Mouse (Mus musculus) induced T-regulatory cell, adult 2 months (primary cell): Measurements from ENCODE around the gene Irf1.

ENCODE experiments used
- DNase-seq: peaks from one replicate; pipeline ENCODE4 v3.0.0-alpha.2; 2012; ENCODE audit warnings: low read depth

Gene Irf1

DNA sequence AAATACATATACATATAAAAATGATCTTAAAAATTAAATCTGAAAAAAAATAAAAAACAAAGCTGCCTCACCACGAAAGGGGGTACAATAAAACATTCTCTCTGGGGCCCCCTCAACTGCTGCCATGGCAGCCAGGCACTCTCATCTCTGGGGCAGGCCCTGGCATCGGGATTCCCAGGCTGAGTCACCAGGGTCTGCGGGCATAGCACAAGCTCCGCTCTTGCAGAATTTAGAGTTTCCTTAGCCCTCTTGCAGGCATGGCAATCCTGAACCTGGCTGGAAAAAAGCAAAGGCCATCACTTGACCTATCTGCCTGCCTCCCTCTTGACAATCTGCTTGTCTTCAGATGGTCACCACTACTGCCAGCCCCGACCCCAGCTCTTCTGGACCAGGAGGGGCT lies 8.5 kb upstream of the Irf1 start:
- no peak for DNase-seq

GRCm38 (mm10) chr11:53761822-53762221 lies 8.0 kb upstream of the Irf1 start:
- DNase-seq, result no peak

DNA sequence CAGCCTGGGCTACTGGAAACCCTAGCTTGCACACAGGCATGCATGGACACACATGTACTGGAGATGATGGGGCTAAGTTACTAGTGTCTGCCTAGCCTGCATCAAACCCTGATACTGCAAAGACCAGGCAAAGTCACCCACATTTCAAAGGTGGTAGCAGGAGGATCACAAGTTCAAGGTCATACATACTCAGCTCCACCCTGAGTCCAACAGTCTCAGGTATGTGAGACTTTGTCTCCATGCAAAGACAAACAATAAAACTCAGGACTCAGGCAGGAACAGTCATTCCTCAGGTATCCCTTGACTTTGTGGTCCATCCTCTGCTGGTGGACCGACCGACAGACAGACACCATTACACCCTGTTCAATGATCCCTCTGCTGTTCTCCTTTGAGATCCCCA lies 7.4 kb upstream of the Irf1 start:
- DNase-seq, result no peak

- peak; percentile 90 for DNase-seq
These were observed 6.9 kb upstream of the Irf1 start for GRCm38 (mm10) chr11:53762827-53763495.

DNA sequence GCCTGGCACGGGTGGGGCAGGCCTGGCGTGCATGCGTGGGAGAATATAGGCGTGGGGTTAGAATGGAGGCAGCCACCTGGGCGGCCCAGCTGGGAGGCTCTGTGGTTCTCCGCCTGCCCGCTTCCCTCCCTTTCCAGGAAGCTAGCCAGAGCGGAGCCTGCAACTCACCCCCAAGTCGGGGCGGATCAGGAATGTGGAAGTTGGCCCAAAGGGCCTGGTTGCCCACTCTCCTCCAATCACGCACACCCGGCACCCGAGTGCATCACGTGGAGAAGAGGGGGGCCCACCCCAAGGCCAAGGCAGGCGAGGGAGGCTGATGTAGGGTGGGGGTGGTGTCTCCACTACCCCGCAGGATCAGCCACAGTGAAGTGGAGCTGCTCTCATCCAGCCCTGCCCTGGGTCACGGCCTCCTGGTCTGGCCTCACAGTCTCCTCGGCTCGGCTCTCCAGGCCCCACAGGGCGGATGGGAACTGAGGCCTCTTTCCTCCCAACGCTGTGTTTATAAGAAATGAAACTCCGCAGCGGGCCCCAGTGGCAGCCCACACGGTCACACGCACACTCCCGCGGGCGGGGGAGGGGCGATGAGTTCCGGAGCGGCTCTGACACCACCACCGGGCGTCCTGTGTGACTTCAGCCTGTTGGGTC lies 6.2 kb upstream of the Irf1 start:
- peak; percentile 98 for DNase-seq

DNA sequence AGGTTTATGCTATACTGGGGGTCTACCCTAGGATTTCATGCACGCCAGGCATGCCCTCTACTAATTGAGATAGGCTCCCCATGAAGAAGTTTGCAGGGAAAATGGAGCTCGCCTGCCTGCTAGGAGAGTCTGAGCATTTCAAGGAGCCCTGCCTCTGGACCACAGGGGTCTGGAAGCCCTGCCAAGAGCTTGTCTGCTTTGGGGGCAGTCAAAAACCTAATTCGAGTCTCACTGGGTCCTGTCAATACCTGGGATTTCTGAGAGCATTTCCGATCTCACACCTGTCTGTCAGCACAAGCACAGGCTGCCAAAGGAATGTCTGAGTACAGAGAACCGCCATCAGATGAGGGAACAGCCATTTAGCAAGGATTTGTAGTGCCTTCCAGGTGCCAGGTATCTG lies 5.2 kb upstream of the Irf1 start:
- DNase-seq, result peak; percentile 48

GRCm38 (mm10) chr11:53768422-53769184 lies 1.2 kb upstream of the Irf1 start:
- DNase-seq, result peak; percentile 81

DNA sequence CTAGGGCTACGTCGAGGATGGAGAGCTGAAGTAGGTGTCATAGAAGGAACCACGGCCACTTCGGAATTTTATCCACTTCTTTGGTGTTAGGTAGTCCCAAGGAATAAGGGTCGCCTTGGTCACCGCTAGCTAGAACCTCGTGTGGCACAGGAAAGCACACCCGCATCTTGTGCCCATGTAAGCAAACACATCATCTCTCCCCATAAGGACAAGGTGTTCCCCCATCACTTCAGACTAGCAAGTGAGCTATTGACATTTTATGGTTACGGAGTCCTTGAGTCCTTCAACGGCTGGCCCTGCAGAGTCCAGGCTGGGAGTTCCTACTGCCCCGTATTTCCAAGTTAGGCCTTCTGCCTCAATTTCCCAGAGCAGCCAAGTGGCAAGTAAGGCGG lies 633 bp upstream of the Irf1 start:
- DNase-seq, result no peak

DNA sequence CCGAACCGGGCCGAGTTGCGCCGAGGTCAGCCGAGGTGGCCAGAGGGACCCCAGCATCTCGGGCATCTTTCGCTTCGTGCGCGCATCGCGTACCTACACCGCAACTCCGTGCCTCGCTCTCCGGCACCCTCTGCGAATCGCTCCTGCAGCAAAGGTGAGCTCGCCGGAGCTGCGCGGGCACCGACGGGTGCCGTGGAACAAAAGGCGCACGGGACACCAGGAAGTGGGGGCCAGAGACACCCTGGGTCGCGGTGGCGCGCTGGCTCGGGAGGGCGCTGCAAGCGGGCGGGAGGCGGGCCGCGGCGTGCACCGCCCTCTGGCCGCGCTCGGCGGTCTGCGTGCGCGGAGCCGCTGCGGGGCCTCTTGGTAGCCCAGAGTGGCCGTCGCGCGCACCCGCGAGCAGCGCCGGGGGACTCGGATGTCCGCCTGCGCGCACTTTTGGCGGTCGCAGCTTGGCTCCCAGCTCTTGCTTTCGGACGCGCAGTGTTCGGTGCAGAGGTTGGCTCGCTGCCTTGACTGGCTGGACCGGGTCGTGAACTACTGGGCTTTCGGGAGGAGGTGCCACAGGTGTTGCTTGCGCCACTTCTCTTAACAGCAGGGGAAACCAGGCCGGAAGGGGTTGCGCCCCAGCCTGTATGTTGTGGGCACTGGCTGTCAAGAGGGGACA lies 444 bp downstream of the Irf1 start:
- peak; percentile 78 for DNase-seq

GRCm38 (mm10) chr11:53771001-53771744 lies 1.4 kb downstream of the Irf1 start:
- peak; percentile 60 for DNase-seq

DNA sequence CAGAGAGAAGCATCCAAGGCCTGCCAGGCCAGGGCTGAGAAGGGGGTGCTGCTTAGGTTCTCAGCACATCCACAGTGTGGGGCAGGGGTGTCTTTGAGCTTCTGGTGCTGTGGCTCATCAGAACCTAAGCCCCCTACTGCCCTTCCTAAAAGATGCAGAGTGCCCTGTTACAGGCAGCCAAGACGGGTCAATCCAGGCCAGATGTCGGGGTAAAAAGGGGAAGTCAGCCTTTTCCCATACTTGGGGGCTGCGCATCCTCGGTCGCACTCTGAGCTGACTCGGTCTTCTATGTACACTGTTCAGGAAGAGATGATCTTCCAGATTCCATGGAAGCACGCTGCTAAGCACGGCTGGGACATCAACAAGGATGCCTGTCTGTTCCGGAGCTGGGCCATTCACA lies 2.7 kb downstream of the Irf1 start:
- DNase-seq, result peak; percentile 53

DNA sequence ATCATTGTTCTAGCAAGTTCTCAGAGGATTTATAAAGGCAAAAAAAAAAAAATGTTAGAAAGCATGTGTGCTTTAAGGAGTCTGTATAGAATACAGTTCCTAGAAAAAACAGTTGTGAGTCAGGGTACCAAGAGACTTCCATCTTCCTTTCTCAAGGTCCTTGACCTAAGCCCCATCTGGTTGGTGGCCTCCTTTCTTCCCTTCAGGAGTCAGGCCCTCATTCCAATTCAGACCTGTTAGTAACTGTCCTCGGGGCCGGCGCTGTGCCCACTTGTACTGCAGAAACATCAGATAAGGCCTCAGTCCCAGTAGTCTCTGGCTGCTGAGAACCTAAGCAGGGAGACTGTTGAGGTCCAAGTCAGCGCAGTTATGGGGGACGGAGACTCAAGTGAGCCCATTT lies 3.3 kb downstream of the Irf1 start, which contains the start of gene Gm17334:
Gene Gm17334 (minus strand): TSS at position 101 of the 400 bp plus-strand sequence.
- peak; percentile 51 for DNase-seq

DNA sequence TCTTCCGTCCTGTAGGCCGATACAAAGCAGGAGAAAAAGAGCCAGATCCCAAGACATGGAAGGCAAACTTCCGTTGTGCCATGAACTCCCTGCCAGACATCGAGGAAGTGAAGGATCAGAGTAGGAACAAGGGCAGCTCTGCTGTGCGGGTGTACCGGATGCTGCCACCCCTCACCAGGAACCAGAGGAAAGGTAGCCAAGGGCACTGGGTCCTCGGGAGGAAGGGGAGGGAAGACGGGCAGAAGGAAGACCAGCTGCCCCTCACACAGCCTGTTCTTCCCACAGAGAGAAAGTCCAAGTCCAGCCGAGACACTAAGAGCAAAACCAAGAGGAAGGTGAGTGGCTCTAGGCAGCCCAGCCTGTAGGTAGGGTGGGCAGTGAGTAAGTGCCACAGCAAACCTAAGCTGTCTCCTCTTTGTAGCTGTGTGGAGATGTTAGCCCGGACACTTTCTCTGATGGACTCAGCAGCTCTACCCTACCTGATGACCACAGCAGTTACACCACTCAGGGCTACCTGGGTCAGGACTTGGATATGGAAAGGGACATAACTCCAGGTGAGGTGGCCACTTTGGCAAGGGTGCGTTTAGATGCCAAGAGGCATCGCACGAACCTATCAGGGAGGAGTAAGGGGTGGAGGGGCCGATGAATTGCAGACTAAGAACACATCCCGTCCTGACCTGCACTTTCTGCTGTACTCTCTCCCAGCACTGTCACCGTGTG lies 4.0 kb downstream of the Irf1 start:
- DNase-seq, result no peak

DNA sequence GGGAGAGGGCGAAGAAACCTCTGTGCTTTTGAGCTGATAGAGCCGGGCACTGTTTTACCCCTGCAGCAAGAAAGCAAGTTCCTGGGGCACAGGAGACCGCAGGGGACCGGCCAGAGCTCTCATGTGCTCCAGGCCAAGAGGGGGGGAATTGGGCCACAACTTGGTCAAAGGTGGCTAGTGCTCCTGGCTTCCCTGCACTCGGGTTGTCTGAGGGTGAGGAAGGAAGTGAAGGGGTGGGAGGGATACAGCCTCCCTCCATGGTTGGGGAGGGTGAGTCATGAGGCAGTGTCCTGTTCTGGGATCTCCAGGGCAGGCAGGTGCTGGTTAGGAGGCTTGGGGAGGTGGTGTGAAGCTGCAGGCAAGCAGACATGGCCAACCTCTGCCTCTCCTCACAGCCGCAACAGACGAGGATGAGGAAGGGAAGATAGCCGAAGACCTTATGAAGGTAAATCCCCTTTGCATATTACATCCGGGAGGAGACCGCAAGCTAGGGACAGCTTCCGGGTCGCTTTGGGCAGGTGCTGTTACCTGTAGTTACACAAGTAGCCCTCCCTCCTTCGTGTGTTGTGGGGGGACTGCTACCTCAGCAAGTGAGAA lies 4.9 kb downstream of the Irf1 start:
- DNase-seq, result peak; percentile 77

DNA sequence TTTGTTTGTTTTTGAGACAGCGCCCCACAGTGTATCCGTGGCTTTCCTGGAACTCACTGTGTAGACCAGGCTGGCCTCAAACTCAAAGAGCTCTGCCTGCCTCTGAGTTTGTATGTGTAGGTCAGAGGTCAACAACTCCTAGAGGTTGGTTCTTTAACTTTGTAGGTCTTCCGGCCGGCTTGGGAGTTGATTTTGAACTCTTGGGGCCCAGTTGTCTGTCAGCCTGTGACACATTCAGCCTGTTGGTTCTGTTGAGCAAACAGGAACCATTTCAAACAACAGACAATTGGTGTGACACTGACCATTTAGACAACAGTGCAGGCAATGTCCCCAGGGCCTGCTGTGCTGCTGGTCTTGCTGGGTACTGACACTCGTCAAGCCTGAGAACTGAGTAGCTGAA lies 7.9 kb downstream of the Irf1 start:
- DNase-seq, result peak; percentile 52

GRCm38 (mm10) chr11:53778455-53778854 lies 8.6 kb downstream of the Irf1 start:
- DNase-seq, result peak; percentile 69

- DNase-seq, result peak; percentile 40
These were observed 10.0 kb downstream of the Irf1 start for GRCm38 (mm10) chr11:53779808-53780207.

DNA sequence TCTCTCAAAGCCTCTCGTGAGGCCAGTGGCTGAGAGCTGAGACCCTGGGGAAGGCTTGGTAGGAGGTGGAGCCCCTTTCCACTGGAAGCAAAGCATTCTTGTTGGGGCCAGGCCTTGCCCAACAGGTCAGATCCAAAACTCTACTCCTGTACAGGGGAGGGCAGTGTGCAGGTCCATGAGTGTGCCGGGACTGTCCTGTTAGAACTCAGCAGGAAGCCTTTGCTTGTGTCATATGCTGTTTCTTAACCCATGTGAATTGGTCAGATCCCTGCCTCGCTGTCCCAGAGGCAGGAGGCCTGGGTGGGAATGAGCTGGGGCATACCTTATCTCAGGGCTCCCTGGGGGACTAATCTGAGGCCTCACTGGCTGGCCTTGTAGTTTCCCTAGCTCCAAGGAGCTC lies 10.4 kb downstream of the Irf1 start:
- peak; percentile 35 for DNase-seq

DNA sequence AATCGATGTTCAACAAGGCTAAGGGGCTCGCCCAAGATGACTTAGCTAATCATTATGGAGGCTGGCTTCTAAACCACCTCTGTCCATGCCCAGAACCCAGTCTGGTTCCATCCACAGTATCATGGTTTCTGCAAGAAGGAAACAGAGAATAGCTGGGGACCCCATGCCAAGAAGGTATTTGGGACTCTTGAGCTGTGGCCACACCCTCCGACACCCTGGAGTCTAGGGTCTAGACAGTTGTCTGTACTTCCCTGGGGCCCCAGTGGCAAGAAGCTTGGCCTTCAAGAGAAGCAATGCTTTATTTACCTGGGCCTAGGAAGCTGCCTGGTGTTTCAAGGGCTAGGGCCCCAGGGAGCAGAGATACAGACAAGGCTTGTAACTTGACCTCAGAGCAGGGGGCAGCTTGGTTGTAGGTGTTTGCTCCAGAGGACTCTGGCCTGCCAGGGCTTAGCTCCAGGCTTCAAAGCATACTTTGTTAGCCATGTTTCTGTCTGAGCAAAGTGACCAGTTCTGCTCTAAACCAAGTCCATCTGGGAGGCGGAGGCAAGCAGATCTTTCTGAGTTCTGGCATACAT lies 11.5 kb downstream of the Irf1 start:
- DNase-seq, result peak; percentile 40

- DNase-seq, result peak; percentile 35
These were observed 12.2 kb downstream of the Irf1 start for GRCm38 (mm10) chr11:53781964-53782363.
